Mouse (Mus musculus) monocyte, adult 59 days (primary cell): ENCODE measurements around the gene Irak1. TPM values are rescaled to one million over a fixed set of nuclear protein-coding genes. Genes with fewer than 3 reads are reported as not detected.

Experiments
- total RNA-seq, 2 experiments: library from RNA; stranded (reverse); gene quantifications; one replicate each; pipeline ENCODE4 v1.2.4; 2023

Gene Irak1
- 100 to 1,000 TPM; 131 to 140 TPM for total RNA-seq

DNA sequence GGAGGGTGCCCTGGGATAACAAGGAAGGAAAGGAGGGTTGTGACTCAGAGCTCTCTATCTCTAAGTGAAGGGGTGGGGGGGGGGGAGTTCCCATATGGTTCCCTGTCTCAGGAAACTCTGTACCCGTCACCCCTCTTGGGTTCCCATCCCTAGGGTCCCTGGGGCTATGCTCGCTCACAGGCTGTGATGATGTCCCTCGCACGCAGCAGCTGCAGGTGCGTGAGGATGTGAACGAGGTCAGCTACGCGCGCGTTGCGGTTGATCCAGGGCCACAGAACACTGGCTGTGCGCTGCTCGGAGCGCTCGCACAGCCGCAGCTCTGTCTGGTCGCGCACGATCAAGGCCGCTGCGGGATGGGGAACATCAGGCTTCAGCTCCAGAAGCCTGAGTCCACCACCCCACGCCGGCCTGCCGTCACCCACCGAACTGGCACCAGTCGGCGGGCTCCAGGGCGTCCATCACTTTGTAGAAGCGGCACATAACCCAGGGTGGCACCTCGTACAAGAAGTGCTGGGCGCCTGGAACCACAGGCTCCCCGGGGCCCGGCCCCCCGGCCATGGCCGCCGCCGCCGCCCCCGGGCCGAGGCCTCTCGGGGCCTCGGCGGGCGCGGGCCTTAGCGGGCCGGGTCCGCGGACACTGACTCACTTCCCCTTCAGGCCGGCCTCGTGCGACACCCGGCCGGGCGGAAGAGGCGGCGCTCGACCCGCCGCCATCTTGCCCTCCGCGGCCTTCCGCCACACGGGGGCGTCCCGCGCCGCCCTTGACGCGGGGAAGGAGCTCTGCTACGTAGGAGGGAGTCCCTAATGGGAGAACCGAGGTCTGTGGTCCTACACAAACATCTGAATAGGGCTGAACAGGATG, at the start of gene Irak1:
TSS of gene Irak1 (minus strand) at position 731 of the 862 bp plus-strand sequence.

GRCm38 (mm10) chrX:73966248-73967176, 57.2 kb downstream of the Irak1 start, which contains the start of gene Hcfc1:
Gene Hcfc1 (minus strand): TSS chrX:73966357.

Other genes with a start within 250 kb of the Irak1 start
- gene Srpk3, start 249.5 kb downstream of the Irak1 start, total RNA-seq: under 1 TPM; 0.82 to 0.97 TPM
- 100 to 1,000 TPM; 124 to 154 TPM for gene Idh3g, start 237.0 kb downstream of the Irak1 start, total RNA-seq
- gene Ssr4, start 236.9 kb downstream of the Irak1 start, total RNA-seq: 100 to 1,000 TPM; 155 to 157 TPM
- gene Pdzd4, start 198.9 kb downstream of the Irak1 start, total RNA-seq: 1 to 10 TPM; 1.2 to 3.3 TPM
- gene Avpr2, start 131.8 kb downstream of the Irak1 start, total RNA-seq: not detected
- gene L1cam, start 127.8 kb downstream of the Irak1 start, total RNA-seq: 100 to 1,000 TPM in 1 of 2 experiments, 10 to 100 TPM in 1; 79.0 to 123 TPM
- 100 to 1,000 TPM; 146 TPM for gene Arhgap4, start 102.0 kb downstream of the Irak1 start, total RNA-seq
- 10 to 100 TPM; 46.2 to 49.0 TPM for gene Naa10, start 102.0 kb downstream of the Irak1 start, total RNA-seq
- gene Renbp, start 93.1 kb downstream of the Irak1 start, total RNA-seq: 10 to 100 TPM; 68.8 to 76.7 TPM
- 10 to 100 TPM; 86.7 to 89.0 TPM for gene Hcfc1, start 57.6 kb downstream of the Irak1 start, total RNA-seq
- gene Opn1mw, start 103.5 kb upstream of the Irak1 start, total RNA-seq: not detected
- gene Mecp2, start 111.4 kb upstream of the Irak1 start, total RNA-seq: 10 to 100 TPM; 42.6 to 44.5 TPM
- not detected for gene Tex28, start 143.9 kb upstream of the Irak1 start, total RNA-seq
- not detected for gene Tktl1, start 153.3 kb upstream of the Irak1 start, total RNA-seq
- gene Flna, start 225.9 kb upstream of the Irak1 start, total RNA-seq: 1,000 to 10,000 TPM; 1,568 to 1,591 TPM
- 10 to 100 TPM; 74.3 to 79.1 TPM for gene Emd, start 230.8 kb upstream of the Irak1 start, total RNA-seq
- gene Rpl10, start 246.9 kb upstream of the Irak1 start, total RNA-seq: 100 to 1,000 TPM; 714 to 836 TPM